Mouse (Mus musculus): ENCODE measurements around the gene Hoxd12. TPM values are rescaled to one million over a fixed set of nuclear protein-coding genes. Genes with fewer than 3 reads are reported as not detected.
A peak's percentile ranks its signal among the peaks of the same experiment; 100 is the strongest.

Hoxd12 gene
- not detected for total RNA-seq (2021)
- long read RNA-seq, experiment 1, result 0 reads
- long read RNA-seq, experiment 2, result 0 reads

DNA sequence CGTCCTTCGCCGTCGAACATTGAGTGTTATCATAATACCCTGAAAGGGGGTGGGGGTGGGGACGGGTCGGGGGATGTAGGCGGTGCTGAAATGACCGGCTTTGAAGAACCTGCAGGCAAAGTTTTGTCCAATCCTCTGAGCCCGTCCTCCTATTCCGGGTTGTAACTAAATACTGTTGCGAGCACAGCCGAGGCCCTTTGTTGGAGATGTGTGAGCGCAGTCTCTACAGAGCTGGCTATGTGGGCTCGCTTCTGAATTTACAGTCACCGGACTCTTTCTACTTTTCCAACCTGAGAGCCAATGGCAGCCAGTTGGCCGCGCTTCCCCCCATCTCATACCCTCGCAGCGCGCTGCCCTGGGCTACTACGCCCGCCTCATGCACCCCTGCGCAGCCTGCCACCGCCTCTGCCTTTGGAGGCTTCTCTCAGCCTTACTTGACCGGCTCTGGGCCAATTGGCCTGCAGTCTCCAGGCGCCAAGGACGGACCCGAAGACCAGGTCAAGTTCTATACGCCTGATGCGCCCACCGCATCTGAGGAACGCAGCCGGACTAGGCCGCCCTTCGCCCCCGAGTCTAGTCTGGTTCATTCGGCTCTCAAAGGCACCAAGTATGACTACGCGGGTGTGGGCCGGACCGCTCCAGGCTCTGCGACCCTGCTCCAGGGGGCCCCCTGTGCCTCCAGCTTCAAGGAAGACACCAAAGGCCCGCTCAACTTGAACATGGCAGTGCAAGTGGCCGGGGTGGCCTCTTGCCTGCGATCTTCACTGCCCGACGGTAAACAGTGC lies at the start of gene Hoxd12:
Hoxd12 (plus strand) TSS at position 133 of the 785 bp plus-strand sequence.
- intact Hi-C loops (cut with DNase I; ENCODE audit: low total_unique reads), result loop anchor here (5.0 kb wide), 2 partner anchors 608 to 708 kb away; no protein-coding TSS in a partner anchor
- DNase-seq, result no peak

DNA sequence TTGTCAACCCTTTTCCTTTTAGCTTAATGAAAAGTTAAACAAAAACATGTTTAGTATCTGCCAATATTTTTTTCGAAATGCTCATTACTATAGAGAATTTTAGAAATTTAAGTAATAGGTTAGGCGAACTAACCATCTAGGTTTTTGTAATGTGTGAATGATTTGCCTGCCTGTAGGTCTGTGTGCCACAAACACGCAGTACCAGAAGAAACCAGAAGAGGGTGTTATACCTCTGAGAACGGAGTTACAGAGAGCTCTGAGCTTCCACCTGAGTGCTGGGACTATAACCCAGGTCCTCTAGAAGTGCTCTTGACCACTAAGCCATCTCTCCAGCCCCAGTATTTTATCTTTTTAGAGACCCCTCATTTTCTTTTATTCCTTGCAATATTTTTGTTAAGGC lies 39.4 kb upstream of the Hoxd12 start:
- intact Hi-C loops (cut with DNase I; ENCODE audit: low total_unique reads), result no loop called here

DNA sequence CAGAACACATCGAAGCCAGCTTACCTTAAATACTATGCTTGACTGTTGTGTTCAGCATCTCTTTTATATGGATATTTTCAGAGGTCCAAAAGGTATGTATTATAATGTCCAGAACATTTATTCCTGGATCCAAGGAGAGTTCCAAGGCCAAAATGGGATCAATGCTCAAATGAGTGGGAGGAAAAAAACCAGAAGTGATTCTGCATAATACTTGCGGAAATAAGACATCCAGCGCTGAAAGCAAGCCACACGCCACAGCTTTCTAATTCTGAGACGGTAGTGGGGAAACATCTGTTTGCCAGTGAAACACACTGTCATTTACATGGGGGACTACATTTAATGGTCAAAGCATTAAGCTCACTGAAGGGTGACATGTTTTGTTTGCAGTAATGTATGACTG lies 32.4 kb upstream of the Hoxd12 start:
- DNase-seq, result no peak
- intact Hi-C loops (cut with DNase I; ENCODE audit: low total_unique reads), result loop anchor here (10.0 kb wide), 1 partner anchor 58 kb away; no protein-coding TSS in a partner anchor

More for the DNA sequence above, 39.4 kb upstream of the Hoxd12 start:
- no peak for DNase-seq

DNA sequence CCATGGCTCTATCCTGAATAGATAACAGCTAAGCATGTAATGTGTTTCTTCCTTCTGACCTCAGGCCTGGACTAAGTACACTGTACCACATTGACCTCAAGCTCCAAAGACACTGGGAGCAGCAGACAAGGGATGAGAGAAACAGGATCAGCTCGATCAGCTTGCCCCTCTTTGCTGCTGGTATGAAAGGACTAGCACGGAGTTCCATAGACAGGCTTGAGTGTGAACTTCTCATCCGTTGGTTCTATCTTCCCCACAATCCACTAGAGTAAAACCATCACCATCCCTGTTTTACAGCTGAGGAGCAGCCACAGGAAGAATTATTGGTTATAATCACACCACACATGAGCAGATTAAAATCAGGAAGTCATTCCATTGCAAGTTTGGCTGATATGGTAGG lies 29.2 kb upstream of the Hoxd12 start:
- intact Hi-C loops (cut with DNase I; ENCODE audit: low total_unique reads), result loop anchor here (10.0 kb wide), 1 partner anchor 61 kb away; no protein-coding TSS in a partner anchor
- DNase-seq, result no peak

DNA sequence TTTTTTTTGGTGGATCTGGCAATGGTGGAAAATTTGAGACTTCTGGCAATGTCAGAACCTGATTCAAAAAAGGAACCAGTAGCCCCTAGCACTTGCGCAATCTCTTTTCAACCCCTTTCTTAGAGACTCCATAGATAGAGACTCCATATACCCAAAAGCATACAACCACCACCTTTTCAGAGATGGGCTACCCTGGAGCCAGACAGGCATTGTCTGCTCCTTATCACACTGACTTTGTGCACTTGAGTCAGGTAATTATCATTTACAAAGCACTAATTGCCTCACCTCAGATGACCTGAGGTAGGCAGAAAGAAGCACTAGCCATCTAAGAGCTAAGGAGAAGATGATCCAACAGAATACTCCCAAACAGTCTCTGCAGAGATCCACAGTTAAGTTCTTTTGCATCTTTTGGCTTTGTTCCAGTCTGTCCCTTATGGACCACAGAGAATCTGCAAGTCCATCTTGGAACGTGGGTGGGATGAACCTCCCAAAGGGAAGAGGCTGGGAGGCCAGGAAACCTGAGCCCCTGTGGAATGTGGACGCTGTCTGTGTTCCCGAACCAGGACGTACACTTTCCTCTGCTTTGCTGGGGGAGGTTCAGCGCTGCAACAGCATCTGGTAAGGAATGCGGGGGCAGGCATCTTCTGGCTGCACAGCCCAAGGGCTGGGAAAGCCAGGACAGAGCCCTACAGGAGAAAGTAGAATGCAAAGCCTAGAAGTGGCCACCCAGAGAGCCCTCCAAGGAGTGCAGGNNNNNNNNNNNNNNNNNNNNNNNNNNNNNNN lies 27.5 kb upstream of the Hoxd12 start:
- intact Hi-C loops (cut with DNase I; ENCODE audit: low total_unique reads), result loop anchor here (10.0 kb wide), 1 partner anchor 62 kb away; no protein-coding TSS in a partner anchor
- DNase-seq, result no peak

DNA sequence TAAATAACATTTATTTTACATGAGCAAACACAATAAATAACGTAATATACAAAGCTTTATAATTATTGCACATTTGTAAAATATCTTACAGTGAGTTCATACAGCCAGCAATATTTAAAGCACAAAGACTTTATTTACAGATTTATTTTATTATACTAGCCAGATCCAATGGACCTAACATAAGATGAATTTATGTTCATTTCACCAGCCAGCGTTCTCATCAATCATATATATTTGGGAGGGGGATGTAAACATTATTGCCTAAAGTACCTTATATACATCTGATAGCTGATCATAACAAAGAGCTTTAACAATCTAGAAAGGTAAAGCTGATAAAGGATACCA lies 21.8 kb upstream of the Hoxd12 start:
- intact Hi-C loops (cut with DNase I; ENCODE audit: low total_unique reads), result no loop called here

DNA sequence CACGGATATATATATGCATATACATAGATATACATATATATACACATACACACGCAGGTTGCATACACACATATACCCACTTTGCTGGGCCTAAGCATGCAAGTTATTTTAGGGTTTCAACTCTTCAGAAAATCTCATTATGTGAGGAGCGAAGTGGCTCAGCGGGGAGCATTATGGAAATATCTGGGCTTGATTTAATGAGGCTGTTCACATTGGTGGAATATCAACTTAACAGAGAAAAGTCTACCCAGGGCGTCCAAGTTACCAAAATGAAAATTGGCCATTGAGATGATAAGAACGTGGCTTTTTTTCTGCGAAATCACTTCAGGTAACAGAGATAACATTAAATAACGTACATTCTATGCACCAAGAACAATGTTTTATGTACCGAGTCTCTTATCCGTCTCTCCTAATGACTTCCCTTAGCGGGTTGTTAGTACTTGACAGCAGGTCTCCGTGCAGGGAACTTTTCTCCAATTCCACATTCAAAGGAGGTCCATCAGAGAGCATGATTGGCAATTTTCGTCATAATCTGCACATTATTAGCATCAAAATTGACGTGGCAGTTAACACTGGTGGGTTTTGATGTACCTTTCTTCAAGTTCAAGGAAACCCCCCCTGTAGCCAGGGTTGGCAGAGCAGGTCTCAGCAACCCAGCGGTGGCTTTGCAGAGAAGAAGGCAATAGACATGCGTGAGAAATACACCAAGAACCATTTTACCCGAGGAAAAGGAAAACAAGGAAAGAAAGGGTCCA lies 20.9 kb upstream of the Hoxd12 start:
- intact Hi-C loops (cut with DNase I; ENCODE audit: low total_unique reads), result no loop called here

More for the DNA sequence above, 21.8 kb upstream of the Hoxd12 start:
- DNase-seq, result no peak

DNA sequence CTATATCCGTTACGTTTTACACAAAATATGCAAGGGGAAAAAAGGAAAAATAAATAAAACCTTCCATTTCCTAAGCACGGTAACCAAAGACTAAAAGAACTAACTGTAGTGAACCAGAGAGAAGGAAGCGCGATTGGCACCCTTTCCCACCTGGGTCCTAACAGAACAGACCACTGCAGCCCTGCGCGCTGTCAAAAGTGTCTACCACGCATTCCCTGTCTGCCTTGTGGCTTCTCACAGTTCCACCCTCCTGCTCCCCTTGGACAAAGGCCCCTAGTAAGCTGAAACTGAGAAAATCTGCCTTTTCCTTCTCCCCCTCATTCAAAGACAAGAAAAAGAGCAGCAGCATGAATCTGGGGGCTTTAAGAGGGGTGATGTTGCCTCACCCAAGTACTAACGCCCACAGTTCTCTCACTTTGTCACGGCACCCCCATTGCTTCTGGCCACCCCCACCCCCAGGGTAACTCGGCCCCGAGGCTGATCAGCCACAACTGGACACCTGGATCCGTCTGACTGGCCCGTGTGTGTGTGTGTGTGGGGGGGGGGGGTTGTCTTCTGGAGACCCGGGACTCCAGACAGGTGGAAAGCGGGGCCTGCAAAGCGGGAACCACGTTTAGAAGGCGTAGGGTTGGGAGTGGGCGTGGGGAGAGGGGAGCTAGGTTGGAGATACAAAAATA lies 19.9 kb upstream of the Hoxd12 start:
- intact Hi-C loops (cut with DNase I; ENCODE audit: low total_unique reads), result loop anchor here (5.0 kb wide), 2 partner anchors 353 to 593 kb away; no protein-coding TSS in a partner anchor

More for the DNA sequence above, 20.9 kb upstream of the Hoxd12 start:
- no peak for DNase-seq

DNA sequence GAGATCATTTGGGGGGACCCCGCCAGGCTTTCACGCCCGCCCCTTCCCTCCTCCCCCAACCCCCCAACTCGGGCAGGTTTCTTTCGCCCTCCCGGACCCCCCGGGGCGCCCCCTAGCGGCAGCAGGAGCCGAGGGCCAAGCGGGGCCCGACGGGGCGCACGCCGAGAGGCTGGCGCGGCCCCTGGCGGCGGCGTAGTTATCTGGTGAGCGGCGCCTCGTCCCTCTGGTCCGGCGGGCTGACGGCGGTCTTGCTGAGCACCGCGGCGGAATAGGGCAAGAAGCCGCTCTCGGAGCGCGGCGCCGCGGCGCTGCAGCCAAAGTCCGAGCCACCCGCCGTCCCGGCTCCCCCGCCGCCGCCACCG lies 19.4 kb upstream of the Hoxd12 start:
- DNase-seq, result peak; percentile 66
- intact Hi-C loops (cut with DNase I; ENCODE audit: low total_unique reads), result loop anchor here (5.0 kb wide), 2 partner anchors 353 to 593 kb away; no protein-coding TSS in a partner anchor

More for the DNA sequence above, 19.9 kb upstream of the Hoxd12 start:
- no peak for DNase-seq

DNA sequence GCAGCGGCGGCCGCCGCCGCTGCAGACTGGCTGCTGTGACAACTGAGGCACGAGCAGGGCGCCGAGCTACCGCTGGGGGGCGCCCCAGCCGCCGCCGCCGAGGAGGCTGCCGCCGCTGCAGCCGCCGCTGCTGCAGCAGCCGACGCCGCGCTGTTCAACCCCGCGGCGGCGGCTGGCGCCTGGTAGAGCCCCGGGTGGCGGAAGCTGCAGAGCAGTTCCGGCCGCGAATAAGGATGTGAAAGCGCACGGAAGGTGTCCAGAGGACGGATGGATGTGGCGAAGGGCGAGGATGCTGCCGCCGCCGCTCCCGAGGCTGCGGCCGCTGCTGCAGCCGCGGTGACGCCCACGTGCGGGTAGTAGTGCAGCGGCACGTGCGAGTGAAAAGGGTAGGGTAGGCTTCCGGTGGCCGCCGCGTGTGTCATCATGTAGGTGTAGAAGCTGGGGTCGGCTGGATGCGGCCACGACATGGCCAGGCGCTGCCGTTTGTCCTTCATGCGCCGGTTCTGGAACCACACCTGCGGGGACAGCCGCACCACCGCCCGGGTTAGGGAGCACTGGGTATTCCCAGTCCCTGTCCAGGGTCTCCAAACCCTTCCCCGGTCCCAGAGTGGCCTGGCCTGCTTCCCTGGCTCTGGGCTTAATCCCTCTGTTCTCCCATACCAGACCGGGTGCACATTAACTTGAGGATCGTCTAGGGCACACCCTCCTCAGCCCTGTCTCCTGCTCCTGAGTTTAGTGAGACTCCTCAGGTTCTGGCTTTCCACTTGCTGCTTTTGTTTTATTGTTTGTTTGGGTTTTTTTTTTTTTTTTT lies 18.8 kb upstream of the Hoxd12 start:
- no peak for DNase-seq

DNA sequence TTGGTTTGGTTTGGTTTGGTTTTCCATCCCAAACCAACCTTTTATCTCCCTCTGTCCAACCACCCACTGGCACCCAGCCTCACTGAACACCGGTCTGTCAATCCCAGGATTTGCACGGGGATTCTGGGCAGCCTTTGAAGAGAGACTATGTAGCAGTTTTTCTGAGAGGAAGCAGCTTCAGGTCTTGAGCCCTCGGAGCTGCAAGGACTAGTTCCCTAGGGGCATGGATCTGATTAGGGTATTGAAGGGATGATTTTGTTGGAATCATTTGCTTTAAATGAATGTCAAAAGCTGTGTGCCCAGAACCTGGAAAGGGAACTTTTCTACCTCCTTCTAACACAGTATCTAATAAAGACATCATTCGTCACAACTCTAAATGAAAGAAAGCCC lies 18.2 kb upstream of the Hoxd12 start:
- DNase-seq, result no peak
- intact Hi-C loops (cut with DNase I; ENCODE audit: low total_unique reads), result loop anchor here (5.0 kb wide), 2 partner anchors 354 to 594 kb away; no protein-coding TSS in a partner anchor

More for the DNA sequence above, 18.8 kb upstream of the Hoxd12 start:
- intact Hi-C loops (cut with DNase I; ENCODE audit: low total_unique reads), result loop anchor here (5.0 kb wide), 2 partner anchors 354 to 594 kb away; no protein-coding TSS in a partner anchor

DNA sequence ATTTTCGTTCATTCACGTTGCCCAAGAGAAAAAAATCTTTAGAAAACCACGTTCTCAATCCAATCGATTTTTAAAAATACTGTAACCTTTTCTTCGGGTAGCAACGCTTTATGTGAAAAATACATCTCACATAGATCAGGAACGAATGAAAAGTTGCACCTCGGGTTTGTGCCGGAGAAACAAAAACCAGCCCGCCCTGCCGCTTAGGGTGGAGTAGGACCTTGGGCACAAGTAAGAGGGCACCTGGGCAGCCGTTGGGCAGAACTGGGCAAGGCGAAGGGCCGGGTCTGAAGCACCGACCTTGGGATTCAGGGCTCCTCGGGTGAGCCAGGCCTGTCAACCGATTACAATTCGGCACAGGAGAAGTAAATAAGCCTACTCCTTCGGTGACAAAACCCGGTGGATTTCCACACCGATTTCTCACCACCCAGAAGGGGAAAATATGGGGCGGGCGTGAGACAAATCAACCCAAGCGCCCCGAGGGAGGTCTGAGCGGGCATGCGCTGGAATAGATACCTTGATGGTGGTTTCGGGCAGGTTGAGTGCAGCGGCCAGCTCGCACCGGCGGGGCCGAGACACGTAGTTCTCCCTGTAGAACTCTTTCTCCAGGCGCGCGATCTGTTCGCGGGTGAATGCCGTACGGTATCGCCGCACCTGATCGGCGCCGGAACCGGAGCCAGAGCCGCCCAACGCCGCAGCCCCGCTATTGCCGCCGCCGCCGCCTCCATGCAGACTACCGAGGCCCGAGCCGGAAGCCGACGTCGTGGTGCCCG lies 17.4 kb upstream of the Hoxd12 start:
- intact Hi-C loops (cut with DNase I; ENCODE audit: low total_unique reads), result loop anchor here (5.0 kb wide), 2 partner anchors 355 to 595 kb away; no protein-coding TSS in a partner anchor
- no peak for DNase-seq

DNA sequence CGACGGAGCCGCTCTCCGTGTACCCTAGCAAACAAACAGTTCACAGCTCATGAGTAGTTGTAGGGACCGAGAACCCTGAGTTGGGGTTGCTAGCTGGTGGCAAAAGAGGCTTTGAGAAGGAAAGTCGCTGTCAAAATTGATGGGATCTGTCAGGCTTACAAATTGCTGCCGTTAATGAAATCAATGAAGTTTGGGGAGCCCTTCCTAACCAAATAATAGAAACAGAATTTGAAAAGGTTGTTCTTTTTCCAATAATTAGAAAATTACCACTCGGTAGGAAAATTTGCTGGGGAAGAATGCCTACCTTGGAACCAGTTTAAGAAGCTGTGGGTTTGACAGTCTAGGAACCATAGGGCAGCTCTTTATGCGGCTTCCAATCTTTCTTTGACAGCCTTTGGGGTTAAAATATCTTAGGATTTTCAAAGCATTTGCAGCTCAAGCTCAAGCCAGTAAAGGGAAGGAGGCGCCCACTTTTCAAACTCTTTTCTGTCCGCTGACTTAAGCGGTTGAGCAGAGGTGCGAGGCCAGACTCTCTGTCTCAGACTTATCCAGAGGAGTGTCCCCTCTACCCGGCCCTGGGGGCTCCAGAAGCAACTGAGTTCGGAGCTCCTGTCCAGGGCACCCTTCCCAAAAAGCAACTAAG lies 16.7 kb upstream of the Hoxd12 start:
- DNase-seq, result no peak
- intact Hi-C loops (cut with DNase I; ENCODE audit: low total_unique reads), result loop anchor here (5.0 kb wide), 2 partner anchors 356 to 596 kb away; no protein-coding TSS in a partner anchor

DNA sequence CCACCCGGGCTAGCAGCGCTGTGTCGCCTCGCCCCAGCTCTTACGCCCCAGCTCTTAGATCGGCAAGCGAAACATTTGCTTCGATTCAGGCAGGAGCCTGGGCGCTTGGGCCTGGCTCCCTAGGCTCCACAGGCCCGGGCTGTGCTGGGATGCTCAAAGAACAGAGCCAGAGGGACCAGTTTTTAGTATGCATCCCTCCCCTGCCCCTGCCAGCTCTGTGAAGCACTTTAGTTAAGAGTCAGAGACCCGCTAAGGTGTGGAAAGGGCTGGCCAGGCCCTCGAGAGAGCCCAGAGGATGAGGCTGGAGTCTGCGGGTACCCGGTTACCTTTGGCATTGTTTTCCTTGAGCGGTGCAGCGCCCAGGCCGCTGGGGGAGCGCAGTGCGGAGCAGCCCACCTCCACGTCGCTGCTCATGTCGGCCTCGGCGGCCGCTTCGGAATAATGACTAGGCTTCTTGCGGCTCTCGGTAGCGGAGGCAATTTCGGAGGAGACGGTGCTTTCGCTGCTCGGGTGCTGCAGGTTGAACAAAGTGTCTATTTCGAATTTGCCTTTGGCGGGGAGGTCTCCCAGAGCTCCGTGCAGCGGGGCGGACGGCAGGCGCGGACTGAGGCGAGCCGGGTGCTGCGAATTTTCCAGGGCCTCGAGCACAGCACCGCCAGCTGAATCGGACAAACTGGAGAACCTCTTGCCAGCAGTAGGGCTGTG lies 16.0 kb upstream of the Hoxd12 start:
- no peak for DNase-seq
- intact Hi-C loops (cut with DNase I; ENCODE audit: low total_unique reads), result loop anchor here (5.0 kb wide), 2 partner anchors 357 to 597 kb away; no protein-coding TSS in a partner anchor

DNA sequence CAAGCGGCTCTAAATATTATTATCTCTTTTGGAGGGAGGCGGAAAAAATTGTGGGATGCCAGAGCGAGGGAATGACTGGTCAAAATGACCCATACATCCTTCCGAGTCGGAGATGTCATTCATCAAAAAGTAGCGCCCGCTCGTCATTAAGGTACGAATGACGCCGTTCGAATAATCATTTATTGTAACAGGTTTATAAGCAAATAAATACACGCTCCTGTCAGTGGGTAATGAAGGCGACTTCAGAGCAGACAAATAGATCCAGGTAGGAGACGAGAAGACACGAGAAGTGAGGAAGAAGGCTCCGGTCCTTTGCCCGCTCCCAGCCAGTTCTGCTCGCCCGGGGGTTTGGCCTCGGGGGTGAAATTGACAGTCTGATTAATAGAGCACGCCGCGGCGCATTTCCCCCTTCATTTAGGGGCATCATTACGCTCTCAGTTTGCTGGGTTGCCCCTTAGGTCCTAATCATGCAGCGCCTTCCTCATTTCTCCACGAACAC lies 15.3 kb upstream of the Hoxd12 start, which contains the start of gene Evx2:
Evx2 (minus strand) TSS at position 51 of the 499 bp plus-strand sequence.
- intact Hi-C loops (cut with DNase I; ENCODE audit: low total_unique reads), result loop anchor here (5.0 kb wide), 2 partner anchors 357 to 597 kb away; no protein-coding TSS in a partner anchor
- DNase-seq, result no peak

All from gastrocnemius, postnatal 14 days (tissue).